Mouse (Mus musculus) limb, embryonic 10.5 days (tissue): ENCODE measurements around the gene Slc30a5. TPM values are rescaled to one million over a fixed set of nuclear protein-coding genes. Genes with fewer than 3 reads are reported as not detected.
A peak's percentile ranks its signal among the peaks of the same experiment; 100 is the strongest.

ENCODE experiments used
- DNase-seq: peaks from one replicate; pipeline ENCODE4 v3.0.0-alpha.2; 2017; ENCODE audit warnings: low spot score
- H3K27ac ChIP-seq: fragments of 300-500 bp; sonication (generic); 2 replicates; pipeline ENCODE4 v1.5.1; 2016; ENCODE audit warnings: mild to moderate bottlenecking
- H3K27me3 ChIP-seq: fragments of 300-500 bp; sonication (generic); 2 replicates; pipeline ENCODE4 v1.6.1; 2016; ENCODE audit warnings: low read depth, mild to moderate bottlenecking; ENCODE audit not compliant: poor library complexity, severe bottlenecking
- H3K36me3 ChIP-seq: fragments of 300-500 bp; sonication (generic); 2 replicates; pipeline ENCODE4 v1.6.1; 2016; ENCODE audit warnings: mild to moderate bottlenecking, moderate library complexity
- H3K4me1 ChIP-seq: fragments of 300-500 bp; sonication (generic); 2 replicates; pipeline ENCODE4 v1.6.1; 2016
- H3K4me3 ChIP-seq: fragments of 300-500 bp; sonication (generic); 2 replicates; pipeline ENCODE4 v1.5.1; 2016; ENCODE audit warnings: mild to moderate bottlenecking, moderate library complexity
- H3K9me3 ChIP-seq: fragments of 300-500 bp; sonication (generic); replicated peaks from 2 replicates; pipeline ENCODE4 v1.6.1; 2016; ENCODE audit warnings: mild to moderate bottlenecking
- WGBS: fragments of 180-500 bp; shearing (Covaris S2); methylation state at CpG from one replicate; pipeline ENCODE4 v1.1.7; 2016; 5-methylcytosine and 5-hydroxymethylcytosine counted together
- polyA plus RNA-seq: library from polyadenylated mRNA; unstranded; fragments of >200 nt; fragmentation: Nextera tagmentation; extraction: Ambion mirVana; gene quantifications from 2 replicates; pipeline ENCODE4 v1.2.1, GENCODE M21; 2016

Slc30a5 gene
- polyA plus RNA-seq, 1 experiment from 2014 or later = 44.8 TPM

GRCm38 (mm10) chr13:100777491-100777890 is 55.7 kb downstream of the Slc30a5 start:
- H3K4me3 ChIP-seq = no peak overlapping the region
- H3K36me3 ChIP-seq = peaks cover 71% of the 10 kb centered on the region
- H3K27me3 ChIP-seq = no peaks in the 10 kb centered on the region
- 89% methylated on average over 3 of the region's 3 CpGs for WGBS
- peaks cover 10% of the 10 kb centered on the region for H3K4me1 ChIP-seq
- H3K27ac ChIP-seq = no peak overlapping the region
- DNase-seq = no peak
- H3K9me3 ChIP-seq = no peaks in the 10 kb centered on the region

GRCm38 (mm10) chr13:100776710-100777109 is 56.5 kb downstream of the Slc30a5 start:
- no peak overlapping the region for H3K4me3 ChIP-seq
- no peak overlapping the region for H3K27ac ChIP-seq
- H3K4me1 ChIP-seq = peaks cover 10% of the 10 kb centered on the region
- 73% methylated on average over 6 of the region's 6 CpGs for WGBS
- no peaks in the 10 kb centered on the region for H3K9me3 ChIP-seq
- H3K36me3 ChIP-seq = peaks cover 71% of the 10 kb centered on the region
- DNase-seq = no peak
- no peaks in the 10 kb centered on the region for H3K27me3 ChIP-seq

GRCm38 (mm10) chr13:100776056-100776419 is 57.2 kb downstream of the Slc30a5 start:
- WGBS = 24% methylated on average over 8 of the region's 8 CpGs
- peak overlapping the region; percentile 90; the same call in 1 of the 2 replicates for H3K27ac ChIP-seq
- peaks cover 10% of the 10 kb centered on the region for H3K4me1 ChIP-seq
- no peak for DNase-seq
- H3K27me3 ChIP-seq = no peaks in the 10 kb centered on the region
- H3K4me3 ChIP-seq = peak overlapping the region; percentile 87
- peaks cover 71% of the 10 kb centered on the region for H3K36me3 ChIP-seq
- no peaks in the 10 kb centered on the region for H3K9me3 ChIP-seq

DNA sequence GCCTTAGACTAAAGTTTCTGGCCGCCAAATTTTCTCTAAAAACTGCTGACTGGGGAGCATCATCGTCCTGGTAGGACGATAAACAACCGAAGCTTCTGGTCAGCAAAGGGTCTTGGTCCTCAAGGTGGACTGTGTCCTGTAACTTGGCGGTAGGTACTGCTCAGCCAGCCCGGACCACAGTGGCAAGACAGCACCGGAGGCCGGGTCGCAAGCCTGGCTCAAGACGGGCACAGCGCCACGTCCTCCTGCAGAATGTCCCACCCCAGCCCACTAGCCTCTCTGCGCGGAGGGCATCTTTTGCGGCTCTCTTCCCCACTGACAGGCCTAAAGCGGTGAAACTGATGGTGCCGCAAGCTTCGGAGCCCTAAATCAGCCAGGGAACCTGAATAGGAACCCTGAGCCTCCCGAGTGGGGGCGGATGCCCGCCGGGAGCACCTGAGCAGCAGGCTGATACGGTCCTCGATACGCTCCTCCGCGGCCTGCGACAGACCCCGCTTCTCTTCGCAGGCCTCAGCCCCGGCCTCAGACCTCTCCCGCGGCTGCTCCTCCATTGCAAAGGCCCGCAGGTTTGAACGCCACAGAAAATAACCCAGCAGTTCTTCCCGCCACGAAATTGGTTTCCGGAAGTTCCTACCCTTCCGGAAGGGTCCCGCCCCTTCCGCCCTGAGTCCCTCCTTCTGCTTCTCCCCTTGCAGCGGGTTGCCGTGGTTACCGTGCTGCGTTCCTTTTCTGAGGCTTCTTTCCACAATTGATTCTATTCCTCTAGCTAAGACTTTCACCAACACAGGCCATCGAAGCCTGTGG is 57.8 kb downstream of the Slc30a5 start, which contains the start of gene Cenph:
TSS of gene Cenph (minus strand) at position 648 of the 804 bp plus-strand sequence.
- under 1% methylated on average over 46 of the region's 46 CpGs for WGBS

DNA sequence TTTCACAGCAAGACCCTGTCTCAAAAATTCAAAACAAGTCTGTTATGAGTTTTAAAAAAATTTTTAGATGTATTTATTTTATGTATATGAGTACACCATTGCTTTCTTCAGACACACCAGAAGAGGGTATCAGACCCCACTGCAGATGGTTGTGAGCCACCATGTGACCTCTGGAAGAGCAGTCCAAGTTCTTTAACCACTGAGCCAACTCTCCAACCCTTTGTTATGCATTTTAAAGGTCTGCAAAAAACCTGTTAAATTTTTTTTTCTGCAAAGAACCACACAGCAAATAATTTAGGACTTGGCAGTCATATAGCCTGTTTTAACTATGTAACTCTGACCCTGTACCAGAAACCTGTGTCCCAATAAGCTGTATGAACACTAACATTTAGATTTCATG is 58.5 kb downstream of the Slc30a5 start:
- peaks cover 71% of the 10 kb centered on the region for H3K36me3 ChIP-seq
- H3K4me3 ChIP-seq = peak overlapping the region; percentile 87
- H3K27ac ChIP-seq = no peak overlapping the region
- no peak for DNase-seq
- no peaks in the 10 kb centered on the region for H3K27me3 ChIP-seq
- H3K4me1 ChIP-seq = peaks cover 10% of the 10 kb centered on the region
- H3K9me3 ChIP-seq = no peaks in the 10 kb centered on the region

More for the DNA sequence above, 57.8 kb downstream of the Slc30a5 start, which contains the start of gene Cenph:
- H3K9me3 ChIP-seq = no peaks in the 10 kb centered on the region
- H3K4me3 ChIP-seq = peak within 1 kb of the TSS; percentile 87
- peak within 1 kb of the TSS; percentile 90 for H3K27ac ChIP-seq
- H3K27me3 ChIP-seq = no peaks in the 10 kb centered on the region
- peaks cover 71% of the 10 kb centered on the region for H3K36me3 ChIP-seq
- DNase-seq = peak; percentile 93
- peaks cover 10% of the 10 kb centered on the region for H3K4me1 ChIP-seq

GRCm38 (mm10) chr13:100755329-100755728 is 77.9 kb downstream of the Slc30a5 start:
- no peak overlapping the region for H3K4me3 ChIP-seq
- H3K9me3 ChIP-seq = no peaks in the 10 kb centered on the region
- peaks cover 23% of the 10 kb centered on the region for H3K36me3 ChIP-seq
- H3K27ac ChIP-seq = no peak overlapping the region
- DNase-seq = no peak
- 93% methylated on average over 2 of the region's 2 CpGs for WGBS
- H3K4me1 ChIP-seq = no peaks in the 10 kb centered on the region
- no peaks in the 10 kb centered on the region for H3K27me3 ChIP-seq

GRCm38 (mm10) chr13:100754186-100754585 is 79.0 kb downstream of the Slc30a5 start:
- no peaks in the 10 kb centered on the region for H3K4me1 ChIP-seq
- no peak overlapping the region for H3K27ac ChIP-seq
- no peaks in the 10 kb centered on the region for H3K27me3 ChIP-seq
- peaks cover 11% of the 10 kb centered on the region for H3K36me3 ChIP-seq
- no peaks in the 10 kb centered on the region for H3K9me3 ChIP-seq
- H3K4me3 ChIP-seq = no peak overlapping the region
- WGBS = 72% methylated on average over 4 of the region's 4 CpGs
- DNase-seq = no peak

DNA sequence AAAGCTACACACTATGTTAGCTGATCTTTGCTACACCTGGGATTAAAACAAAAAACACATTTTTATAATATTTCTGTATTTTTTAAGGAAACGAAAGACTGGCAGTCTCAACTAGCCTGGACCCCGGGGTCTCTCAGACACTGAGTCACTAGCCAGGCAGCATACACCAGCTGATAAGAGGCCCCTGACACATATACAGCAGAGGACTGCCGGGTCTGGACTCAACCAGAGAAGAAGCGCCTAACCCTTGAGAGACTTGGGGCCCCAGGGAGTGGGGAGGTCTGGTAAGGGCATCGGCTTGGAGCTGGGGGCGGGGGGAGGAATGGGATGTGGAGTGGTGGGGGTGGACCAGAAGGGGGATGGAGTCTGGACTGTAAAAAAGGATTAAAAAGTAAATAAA is 80.2 kb downstream of the Slc30a5 start:
- no peak overlapping the region for H3K4me3 ChIP-seq
- DNase-seq = no peak
- H3K4me1 ChIP-seq = no peaks in the 10 kb centered on the region
- WGBS = 89% methylated on average over 6 of the region's 6 CpGs
- 0 out of 2 replicates have a peak, but pooled peaks cover 2% of the 10 kb centered on the region for H3K36me3 ChIP-seq
- H3K27ac ChIP-seq = no peak overlapping the region
- no peaks in the 10 kb centered on the region for H3K27me3 ChIP-seq
- H3K9me3 ChIP-seq = no peaks in the 10 kb centered on the region

Other genes with a start within 250 kb of the Slc30a5 start
- gene Marveld2, start 216.5 kb downstream of the Slc30a5 start, polyA plus RNA-seq = 3.0 and 3.5 TPM in 2 replicates
- 361 and 370 TPM in 2 replicates for gene Ak6, start 182.4 kb downstream of the Slc30a5 start, polyA plus RNA-seq
- 23.8 and 25.8 TPM in 2 replicates for gene Rad17, start 182.4 kb downstream of the Slc30a5 start, polyA plus RNA-seq
- 21.4 and 23.0 TPM in 2 replicates for gene Taf9, start 181.8 kb downstream of the Slc30a5 start, polyA plus RNA-seq
- gene Ccdc125, start 163.7 kb downstream of the Slc30a5 start, polyA plus RNA-seq = 3.7 and 4.1 TPM in 2 replicates
- 116 and 117 TPM in 2 replicates for gene Cdk7, start 102.5 kb downstream of the Slc30a5 start, polyA plus RNA-seq
- 97.0 and 114 TPM in 2 replicates for gene Mrps36, start 88.8 kb downstream of the Slc30a5 start, polyA plus RNA-seq
- 72.3 and 77.8 TPM in 2 replicates for gene Cenph, start 57.5 kb downstream of the Slc30a5 start, polyA plus RNA-seq
- gene Ccnb1, start 46.9 kb downstream of the Slc30a5 start, polyA plus RNA-seq = 406 and 409 TPM in 2 replicates